Mouse (Mus musculus) neural tube, embryonic 14.5 days (tissue): ENCODE measurements around the gene Slit2. TPM values are rescaled to one million over a fixed set of nuclear protein-coding genes. Genes with fewer than 3 reads are reported as not detected.
A peak's percentile ranks its signal among the peaks of the same experiment; 100 is the strongest.
"Not testable (repeated sequence)": the region's sequence is repeated elsewhere in the genome, so short reads cannot be mapped to it uniquely, and the experiment has no call there.

ENCODE experiments used
- ATAC-seq: fragments of 200-750 bp; cut with Nextera tagmentation; 2 replicates; pipeline ENCODE4 v1.8.0; 2017; ENCODE audit warnings: low read depth, mild to moderate bottlenecking, moderate TSS enrichment, moderate library complexity
- H3K27ac ChIP-seq: fragments of 300-500 bp; sonication (generic); 2 replicates; pipeline ENCODE4 v1.5.1; 2014; ENCODE audit warnings: low read depth, mild to moderate bottlenecking, control low read depth, low read length, moderate library complexity, mixed read lengths
- H3K27me3 ChIP-seq: fragments of 300-500 bp; sonication (generic); 2 replicates; pipeline ENCODE4 v1.6.1; 2014; ENCODE audit warnings: low read length; ENCODE audit not compliant: control insufficient read depth, insufficient read depth
- H3K36me3 ChIP-seq: fragments of 300-500 bp; sonication (generic); 2 replicates; pipeline ENCODE4 v1.6.1; 2014; ENCODE audit warnings: low read length, mixed read lengths; ENCODE audit not compliant: control insufficient read depth, insufficient read depth
- H3K4me1 ChIP-seq: fragments of 300-500 bp; sonication (generic); 2 replicates; pipeline ENCODE4 v1.6.1; 2014; ENCODE audit warnings: low read length; ENCODE audit not compliant: control insufficient read depth, insufficient read depth
- H3K4me2 ChIP-seq: fragments of 300-500 bp; sonication (generic); 2 replicates; pipeline ENCODE4 v1.6.1; 2014; ENCODE audit warnings: mild to moderate bottlenecking, low read depth, low read length, control low read depth
- H3K4me3 ChIP-seq: fragments of 300-500 bp; sonication (generic); 2 replicates; pipeline ENCODE4 v1.5.1; 2014; ENCODE audit warnings: low read depth, low read length, control low read depth, mixed read lengths
- H3K9ac ChIP-seq: fragments of 300-500 bp; sonication (generic); replicated peaks from 2 replicates; pipeline ENCODE4 v1.6.1; 2014; ENCODE audit warnings: low read depth, mild to moderate bottlenecking, control low read depth, low read length, mixed read lengths
- H3K9me3 ChIP-seq: fragments of 300-500 bp; sonication (generic); 2 replicates; pipeline ENCODE4 v1.6.1; 2016; ENCODE audit warnings: low read length; ENCODE audit not compliant: control insufficient read depth
- WGBS: fragments of 180-500 bp; shearing (Covaris S2); extraction: QIAGEN DNeasy Blood & Tissue Kit; methylation state at CpG from one replicate; pipeline ENCODE4 v1.1.7; 2014; 5-methylcytosine and 5-hydroxymethylcytosine counted together
- polyA plus RNA-seq: library from polyadenylated mRNA; unstranded; fragments of >200 nt; fragmentation: Nextera tagmentation; extraction: Ambion mirVana; gene quantifications from 2 replicates; pipeline ENCODE4 v1.2.1, GENCODE M21; 2014

Gene Slit2
- polyA plus RNA-seq, 1 experiment from 2014 or later: 57.5 TPM

DNA sequence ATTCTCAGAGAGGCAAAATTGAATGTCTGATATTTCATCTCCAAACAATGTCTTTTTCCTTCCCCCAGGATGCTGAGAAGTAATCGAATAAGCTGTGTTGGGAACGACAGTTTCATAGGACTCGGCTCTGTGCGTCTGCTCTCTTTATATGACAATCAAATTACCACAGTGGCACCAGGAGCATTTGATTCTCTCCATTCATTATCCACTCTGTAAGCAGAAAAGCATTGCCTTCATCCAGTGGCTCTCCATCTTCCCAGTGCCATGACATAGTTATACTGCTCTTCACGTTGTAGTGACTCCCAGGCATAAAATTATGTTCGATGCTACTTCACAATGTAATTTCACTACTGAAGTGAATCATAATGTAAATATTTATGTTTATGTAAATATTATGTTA lies 252.3 kb downstream of the Slit2 start:
- no peaks in the 10 kb centered on the region for H3K4me1 ChIP-seq
- no peak overlapping the region for H3K27ac ChIP-seq
- H3K4me3 ChIP-seq: no peak overlapping the region
- no peak overlapping the region for H3K4me2 ChIP-seq
- ATAC-seq: no peak
- 72% methylated on average over 6 of the region's 6 CpGs for WGBS
- H3K9ac ChIP-seq: no peak overlapping the region
- H3K9me3 ChIP-seq: no peaks in the 10 kb centered on the region
- no peaks in the 10 kb centered on the region for H3K27me3 ChIP-seq
- no peaks in the 10 kb centered on the region for H3K36me3 ChIP-seq

DNA sequence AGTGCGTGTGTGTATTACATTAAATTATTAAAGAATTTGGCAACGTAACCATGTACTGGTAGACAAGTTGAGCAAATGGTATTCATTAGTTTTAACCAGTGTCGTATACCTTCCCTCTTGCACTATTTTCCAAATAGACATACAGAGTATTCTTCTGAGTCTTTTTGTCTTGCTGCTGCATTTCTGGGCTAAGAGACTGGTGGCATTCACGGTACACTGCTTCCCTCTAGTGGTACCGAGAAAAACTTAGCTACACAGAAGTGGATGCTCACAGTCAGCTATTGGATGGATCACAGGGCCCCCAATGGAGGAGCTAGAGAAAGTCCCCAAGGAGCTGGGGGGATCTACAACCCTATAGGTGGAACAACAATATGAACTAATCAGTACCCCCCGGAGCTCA lies 257.8 kb downstream of the Slit2 start:
- H3K27me3 ChIP-seq, H3K9ac ChIP-seq, H3K27ac ChIP-seq, H3K4me2 ChIP-seq, H3K4me1 ChIP-seq, H3K36me3 ChIP-seq, H3K4me3 ChIP-seq, H3K9me3 ChIP-seq: not testable (repeated sequence)
- ATAC-seq: peak; percentile 87
- 36% methylated on average over 6 of the region's 6 CpGs for WGBS

DNA sequence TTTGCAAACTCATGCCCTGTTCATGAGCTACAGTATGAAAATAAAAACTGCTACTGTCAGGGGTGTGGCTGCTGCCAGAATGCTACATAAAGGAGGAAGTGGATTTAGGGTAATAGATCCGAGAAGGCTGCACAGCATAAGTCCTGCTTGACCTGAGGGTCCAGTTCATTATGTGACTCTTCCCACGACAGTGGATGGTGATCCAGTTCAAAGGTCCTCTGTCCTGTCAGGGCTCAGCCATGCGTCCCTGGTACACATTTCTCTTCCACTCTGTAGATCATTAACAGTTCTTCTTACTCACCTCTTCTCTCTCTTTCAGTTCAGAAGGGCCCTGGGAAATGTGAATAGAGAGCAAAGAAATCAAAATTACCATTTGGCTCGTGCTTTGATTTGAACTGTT lies 265.4 kb downstream of the Slit2 start:
- Histone ChIP-seq H3K4me2 (no peak overlapping the region), H3K27me3 (no peaks in the 10 kb centered on the region), H3K36me3 (no peaks in the 10 kb centered on the region), H3K27ac (no peak overlapping the region), H3K9ac (no peak overlapping the region), H3K4me3 (no peak overlapping the region), H3K9me3 (no peaks in the 10 kb centered on the region), H3K4me1 (no peaks in the 10 kb centered on the region)
- 62% methylated on average over 4 of the region's 4 CpGs for WGBS
- ATAC-seq: no peak

DNA sequence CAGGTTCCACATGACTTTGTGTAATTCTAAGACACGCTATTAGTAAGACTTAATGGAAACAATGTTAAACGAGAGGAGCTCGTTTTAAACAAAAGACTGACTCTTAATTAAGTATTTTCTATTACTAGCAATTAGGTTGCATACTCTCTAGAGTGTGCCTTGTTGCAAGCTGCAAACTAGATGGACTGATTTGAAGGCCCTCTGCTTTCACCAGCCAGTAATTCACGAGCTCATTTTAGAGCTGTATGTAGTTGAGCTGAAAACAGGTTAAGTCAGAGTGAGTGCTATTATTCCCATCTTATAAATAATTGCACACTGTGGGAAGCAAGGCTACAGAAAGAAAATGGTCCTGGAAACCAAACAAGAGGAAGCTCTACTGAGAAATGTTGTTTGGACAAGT lies 294.6 kb downstream of the Slit2 start:
- Histone ChIP-seq H3K27me3 (no peaks in the 10 kb centered on the region), H3K4me2 (no peak overlapping the region), H3K4me3 (no peak overlapping the region), H3K27ac (no peak overlapping the region), H3K4me1 (no peaks in the 10 kb centered on the region), H3K9ac (no peak overlapping the region), H3K9me3 (no peaks in the 10 kb centered on the region), H3K36me3 (no peaks in the 10 kb centered on the region)
- WGBS: 50% methylated on average over 4 of the region's 4 CpGs
- ATAC-seq: 0 out of 2 replicates have a peak, but pooled peaks have one; percentile 34

DNA sequence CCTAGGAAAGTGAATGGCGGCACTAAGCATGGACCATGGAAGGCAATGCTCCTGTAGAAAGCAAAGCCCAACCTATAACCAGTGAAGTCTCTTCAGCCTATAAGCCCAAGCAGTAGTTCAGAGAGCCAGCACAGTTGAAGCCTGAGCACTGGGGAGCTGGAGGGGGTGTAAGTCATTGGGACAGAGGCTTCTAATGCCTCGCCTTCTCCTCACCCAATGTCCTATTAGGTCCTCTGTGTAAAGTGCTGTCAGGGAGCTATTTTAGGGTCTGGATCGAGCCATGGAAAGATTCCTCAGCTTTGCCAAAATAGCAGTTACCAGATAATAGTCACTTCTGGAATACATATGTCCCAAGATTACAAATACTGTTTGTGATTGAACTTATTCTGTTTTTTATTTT lies 318.2 kb downstream of the Slit2 start:
- no peak overlapping the region for H3K9ac ChIP-seq
- H3K27me3 ChIP-seq: no peaks in the 10 kb centered on the region
- H3K4me1 ChIP-seq: no peaks in the 10 kb centered on the region
- no peak overlapping the region for H3K4me3 ChIP-seq
- no peak overlapping the region for H3K4me2 ChIP-seq
- no peaks in the 10 kb centered on the region for H3K9me3 ChIP-seq
- no peak overlapping the region for H3K27ac ChIP-seq
- 97% methylated on average over 3 of the region's 3 CpGs for WGBS
- no peaks in the 10 kb centered on the region for H3K36me3 ChIP-seq
- no peak for ATAC-seq

DNA sequence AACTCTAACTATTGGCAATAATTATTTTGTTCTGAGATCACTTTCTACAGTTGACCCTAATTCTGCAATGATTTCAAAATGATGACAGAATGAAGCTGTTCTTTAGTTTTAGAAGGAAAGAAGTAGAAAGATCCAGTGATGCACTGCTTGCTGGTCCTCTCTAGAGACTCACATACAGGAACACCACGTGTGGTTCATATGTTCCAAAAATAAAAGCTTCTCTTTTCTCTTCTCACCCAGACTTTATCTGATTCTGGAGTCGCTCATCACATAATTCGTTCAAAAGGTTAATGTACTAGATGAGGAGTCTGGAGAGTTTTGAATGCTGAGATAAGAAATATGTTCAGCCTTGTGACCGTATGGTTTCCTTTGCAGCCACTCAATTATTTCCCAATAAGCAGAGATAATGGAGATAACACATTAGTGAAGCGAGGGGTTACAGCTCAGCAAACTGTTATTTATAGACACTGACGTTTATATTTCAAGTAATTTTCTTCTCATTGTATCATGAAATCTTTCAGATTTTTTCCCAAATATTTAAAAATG lies 332.2 kb downstream of the Slit2 start:
- Histone ChIP-seq H3K4me3 (no peak overlapping the region), H3K36me3 (no peaks in the 10 kb centered on the region), H3K9me3 (no peaks in the 10 kb centered on the region), H3K27me3 (no peaks in the 10 kb centered on the region), H3K27ac (no peak overlapping the region), H3K9ac (no peak overlapping the region), H3K4me1 (no peaks in the 10 kb centered on the region), H3K4me2 (no peak overlapping the region)
- 79% methylated on average over 6 of the region's 6 CpGs for WGBS
- no peak for ATAC-seq

DNA sequence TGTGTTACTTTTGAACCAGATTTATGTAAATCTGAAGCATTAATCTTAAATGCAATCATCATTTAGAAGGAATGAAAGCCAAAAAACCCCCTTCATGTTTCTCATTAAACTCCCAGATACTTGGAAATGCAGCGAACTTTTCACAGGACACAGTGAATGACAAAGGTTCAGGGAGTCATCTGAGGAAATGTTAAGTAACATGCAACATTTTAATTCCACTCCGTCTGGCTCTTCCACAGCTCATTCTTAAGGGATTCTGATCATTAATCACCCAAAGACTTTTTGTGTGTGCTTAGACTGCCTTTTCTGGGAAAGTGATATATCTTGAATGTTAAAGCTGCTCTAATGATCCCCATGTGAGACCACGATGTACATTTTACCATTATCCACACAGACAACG lies 337.7 kb downstream of the Slit2 start:
- Histone ChIP-seq H3K9me3 (no peaks in the 10 kb centered on the region), H3K4me3 (no peak overlapping the region), H3K4me2 (no peak overlapping the region), H3K4me1 (no peaks in the 10 kb centered on the region), H3K36me3 (no peaks in the 10 kb centered on the region), H3K27me3 (no peaks in the 10 kb centered on the region), H3K27ac (no peak overlapping the region), H3K9ac (no peak overlapping the region)
- WGBS: 50% methylated on average over 4 of the region's 4 CpGs
- no peak for ATAC-seq

DNA sequence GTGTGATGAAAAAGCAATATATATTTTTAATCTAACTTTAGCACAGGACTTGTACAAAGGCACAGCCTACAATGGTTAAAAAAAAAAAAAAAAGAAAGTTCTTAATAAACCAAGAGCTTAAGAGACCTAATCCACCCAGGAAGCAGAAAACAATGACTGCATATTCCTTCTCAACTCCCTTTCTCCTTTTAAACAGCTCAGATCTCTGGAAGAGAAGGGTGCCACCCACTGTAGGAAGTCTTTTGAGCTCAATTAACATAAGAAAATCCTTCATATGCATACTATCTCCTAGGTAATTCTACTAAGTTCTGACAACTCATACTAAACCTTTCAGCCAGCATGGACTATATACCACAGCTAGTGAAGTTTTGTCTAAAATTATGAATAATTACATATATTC lies 343.3 kb downstream of the Slit2 start:
- Histone ChIP-seq H3K4me1 (no peaks in the 10 kb centered on the region), H3K9ac (no peak overlapping the region), H3K27ac (no peak overlapping the region), H3K36me3 (no peaks in the 10 kb centered on the region), H3K9me3 (no peaks in the 10 kb centered on the region), H3K4me3 (no peak overlapping the region), H3K27me3 (no peaks in the 10 kb centered on the region), H3K4me2 (no peak overlapping the region)
- ATAC-seq: no peak

DNA sequence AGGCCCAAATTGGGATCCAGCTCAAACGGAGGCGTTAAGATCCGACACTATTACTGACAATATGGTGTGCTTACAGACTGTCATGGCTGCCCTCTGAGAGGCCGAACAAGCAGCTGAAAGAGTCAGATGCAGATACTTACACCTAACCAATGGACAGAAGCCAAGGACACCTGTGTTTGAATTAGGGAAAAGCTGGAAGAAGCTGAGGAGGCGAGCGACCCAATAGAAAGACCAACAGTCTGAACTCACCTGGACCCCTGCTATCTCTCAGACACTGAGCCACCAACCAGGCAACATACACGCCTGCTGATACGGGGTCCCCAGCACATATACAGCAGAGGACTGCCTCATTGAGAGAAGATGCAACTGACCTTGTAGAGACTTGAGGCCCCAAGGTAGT lies 344.7 kb downstream of the Slit2 start, which contains the start of gene 5730480H06Rik:
5730480H06Rik (plus strand) TSS at position 301 of the 400 bp plus-strand sequence.
- no peak for ATAC-seq
- 96% methylated on average over 8 of the region's 8 CpGs for WGBS
- Histone ChIP-seq H3K4me2 (no peak within 1 kb of the TSS), H3K27ac (no peak within 1 kb of the TSS), H3K4me1 (no peaks in the 10 kb centered on the region), H3K4me3 (no peak within 1 kb of the TSS), H3K9me3 (no peaks in the 10 kb centered on the region), H3K27me3 (no peaks in the 10 kb centered on the region), H3K36me3 (no peaks in the 10 kb centered on the region), H3K9ac (no peak within 1 kb of the TSS)

DNA sequence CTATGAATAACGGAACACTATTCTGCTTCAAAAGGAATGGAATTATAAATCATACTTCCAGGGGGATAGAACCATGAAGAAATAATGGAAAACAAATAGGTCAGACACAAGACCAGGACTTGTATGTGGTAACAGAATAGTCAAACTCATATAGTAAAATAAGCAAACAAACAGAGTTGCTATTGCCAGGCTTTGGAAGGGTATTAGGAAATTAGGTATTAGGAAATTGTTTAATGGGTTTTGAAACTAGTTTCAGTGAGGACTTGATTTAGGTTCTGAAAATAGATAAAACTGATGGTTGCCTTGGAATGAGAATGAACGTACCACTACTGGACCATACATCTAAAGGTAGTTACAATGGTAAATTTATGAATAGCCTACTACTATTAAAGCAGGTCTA lies 346.8 kb downstream of the Slit2 start:
- ATAC-seq: no peak
- Histone ChIP-seq H3K36me3 (no peaks in the 10 kb centered on the region), H3K9me3 (no peaks in the 10 kb centered on the region), H3K4me3 (no peak overlapping the region), H3K4me2 (no peak overlapping the region), H3K9ac (no peak overlapping the region), H3K27me3 (no peaks in the 10 kb centered on the region), H3K4me1 (no peaks in the 10 kb centered on the region), H3K27ac (no peak overlapping the region)
- 99% methylated on average over 2 of the region's 2 CpGs for WGBS
